Mouse (Mus musculus) kidney, adult 2 months (tissue): ENCODE results near the gene Hic1.

Experiments used
- CTCF ChIP-seq: fragments of 200-500 bp; conservative IDR thresholded peaks from 2 replicates; pipeline ENCODE4 v1.5.1; 2011; ENCODE audit warnings: low read depth, mild to moderate bottlenecking, control low read depth, low read length, moderate library complexity, mixed read lengths; ENCODE audit not compliant: insufficient read depth, insufficient read length
- POLR2A ChIP-seq: fragments of 200-500 bp; IDR thresholded peaks from one replicate; pipeline ENCODE4 v1.6.1; 2011; ENCODE audit warnings: low read depth, low read length, control low read depth

DNA sequence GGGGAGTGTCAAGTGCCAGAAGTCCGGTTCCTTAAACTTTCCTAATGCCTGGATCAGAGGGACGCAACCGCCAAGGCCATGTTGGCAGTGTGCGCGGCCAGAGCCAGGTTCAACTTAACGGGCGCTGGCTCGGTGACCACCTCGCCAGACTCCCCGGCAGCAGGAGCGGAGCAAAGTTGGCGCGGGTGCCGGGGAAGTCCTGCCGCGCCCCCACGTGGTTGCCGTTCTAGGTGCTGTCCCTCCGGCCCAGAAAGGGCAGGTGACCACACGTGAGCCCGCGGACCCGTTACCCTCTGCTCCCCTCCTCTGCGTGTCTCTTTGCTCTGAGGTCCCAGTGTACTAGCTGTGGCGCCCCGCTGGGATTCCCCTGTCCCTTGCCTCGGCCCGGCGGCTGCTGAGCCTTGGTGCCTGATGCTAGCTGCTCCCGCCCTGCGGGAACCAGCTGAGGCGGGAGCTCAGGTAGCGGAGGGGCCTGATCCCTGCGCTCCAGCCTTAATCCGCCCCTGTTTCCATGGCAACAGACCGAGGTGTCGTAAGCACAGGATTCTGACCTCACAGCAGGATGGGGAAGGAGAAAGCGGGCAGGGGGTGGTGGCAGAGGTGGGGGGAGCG lies 25.6 kb upstream of the Hic1 start:
- TF ChIP-seq POLR2A = no peak
- 0 out of 2 replicates have a peak, but pooled peaks have one; percentile 20 for TF ChIP-seq CTCF
